Comparison of ENCODE assay signal across 9 mouse cellular contexts in the genomic region with DNA sequence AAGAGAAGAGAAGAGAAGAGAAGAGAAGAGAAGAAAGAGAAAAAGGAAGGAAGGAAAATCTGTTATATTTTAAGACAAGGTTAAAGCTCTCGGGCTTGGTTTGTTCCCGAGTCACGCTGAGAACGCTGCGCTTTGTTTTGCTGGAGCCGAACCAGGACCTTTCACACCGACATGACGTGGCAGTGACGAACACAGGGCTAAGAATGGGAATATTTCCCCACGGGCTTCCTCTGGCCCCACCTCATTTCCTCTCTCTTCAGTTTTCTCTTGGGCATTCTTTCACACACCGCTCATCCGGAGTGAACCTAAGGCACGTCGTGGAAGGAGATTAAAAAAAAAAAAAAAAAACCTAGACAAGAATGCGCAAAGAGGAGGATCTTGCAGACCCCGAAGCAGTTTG. TPM values are rescaled to one million over a fixed set of nuclear protein-coding genes. Genes with fewer than 3 reads are reported as not detected.
DNase-seq lines count a peak whose midpoint lies in the region; ATAC-seq lines count a peak whose summit lies in the region.
"Had no signal": no experiment of that assay in that cellular context is flagged by ENCODE, and none has a peak within 500 bp of the region (broad histone marks: within the 10 kb centered on the region; RNA-seq: fewer than 3 reads in every experiment).

No protein-coding gene starts in this region.

- no peak for DNase-seq in frontal cortex, postnatal 36 days (ENCODE audit: low spot score in 2 of 2)
- peak; percentile 68 for DNase-seq in adrenal gland, postnatal 10 days
- DNase-seq in heart, postnatal 36 days = peak; percentile 65 to 75
- peak; percentile 42 to 56 for DNase-seq in lung, adult 18-20 months
- no peak for DNase-seq in c-Kit-positive CD71-positive TER-119-positive erythroid progenitor cells, embryonic 14.5 days (ENCODE audit: low spot score)
- DNase-seq in spleen, postnatal 4 days (ENCODE audit: low spot score in 2 of 2) = no peak
- DNase-seq in spleen, postnatal 14 days (ENCODE audit: low spot score in 2 of 2) = no peak

- 0 out of 2 replicates have a peak, but pooled peaks have one; percentile 23 for ATAC-seq in frontal cortex, adult (ENCODE audit: low TSS enrichment)
- ATAC-seq: forebrain, embryonic 15.5 days had no signal

- intact Hi-C loops in heart, postnatal 36 days (cut with DNase I) = loop anchor here (5.0 to 10.0 kb wide), 2 partner anchors 91 to 212 kb away; no protein-coding TSS in a partner anchor

RNA-seq across cellular contexts. Expression of a gene that starts 28.7 kb away (rescaled TPM):
- total RNA-seq in adrenal gland, postnatal 10 days (2021) = 10 to 100 TPM; 48.5 to 52.9 TPM
- total RNA-seq in heart, postnatal 36 days (2021) = 10 to 100 TPM; 14.4 to 20.5 TPM

Comparison
In these comparisons a context has a peak if more than half of its experiments do, and no peak if none do; other contexts are left out.
1. DNase-seq: peak in adrenal gland, postnatal 10 days (single experiment), heart, postnatal 36 days (2 of 2) and lung, adult 18-20 months (2 of 2); none in frontal cortex, postnatal 36 days (0 of 2), c-Kit-positive CD71-positive TER-119-positive erythroid progenitor cells, embryonic 14.5 days (single experiment), spleen, postnatal 4 days (0 of 2) and spleen, postnatal 14 days (0 of 2).